Mouse (Mus musculus) duodenum, adult 2 months (tissue): ENCODE results near the gene Calr3. TPM values are rescaled to one million over a fixed set of nuclear protein-coding genes. Genes with fewer than 3 reads are reported as not detected.

Experiments
- polyA plus RNA-seq: library from polyadenylated mRNA; depleted of rRNA; stranded (reverse); fragments of >200 nt; gene quantifications from 2 replicates; pipeline ENCODE4 v1.2.3, GENCODE M21; 2012; ENCODE audit warnings: low replicate concordance; rRNA removed

Calr3 gene
- polyA plus RNA-seq = not detected in 2 replicates

GRCm38 (mm10) chr8:72443338-72443993, at the start of gene Calr3, which contains the start of gene 1700030K09Rik:
Gene Calr3 (minus strand): TSS chr8:72443870.
Gene 1700030K09Rik (plus strand): TSS chr8:72443880.

GRCm38 (mm10) chr8:72491680-72492621, 48.3 kb upstream of the Calr3 start, which contains the start of gene Slc35e1:
Gene Slc35e1 (minus strand): TSS chr8:72492614.

GRCm38 (mm10) chr8:72474826-72475546, 31.3 kb upstream of the Calr3 start, which contains the start of gene Cherp:
Gene Cherp (minus strand): TSS chr8:72475226.

GRCm38 (mm10) chr8:72421362-72422335, 22.0 kb downstream of the Calr3 start, which contains the start of gene Eps15l1:
Gene Eps15l1 (minus strand): TSS chr8:72421460.

Other genes starting within 250 kb of the Calr3 start
- 0.27 TPM in 1 of 2 replicates, not detected in the other for gene Cib3, start 231.0 kb downstream of the Calr3 start, polyA plus RNA-seq
- not detected in 2 replicates for gene Gm11034, start 230.2 kb downstream of the Calr3 start, polyA plus RNA-seq
- gene Fam32a, start 224.1 kb downstream of the Calr3 start, polyA plus RNA-seq = 17.5 and 26.9 TPM in 2 replicates
- gene Ap1m1, start 203.9 kb downstream of the Calr3 start, polyA plus RNA-seq = 35.4 and 46.7 TPM in 2 replicates
- not detected in 2 replicates for gene Gm10282, start 138.6 kb downstream of the Calr3 start, polyA plus RNA-seq
- 15.6 and 42.1 TPM in 2 replicates for gene Klf2, start 124.8 kb downstream of the Calr3 start, polyA plus RNA-seq
- gene Eps15l1, start 22.4 kb downstream of the Calr3 start, polyA plus RNA-seq = 17.3 and 17.9 TPM in 2 replicates
- gene 1700030K09Rik, start within 50 bp of the Calr3 start, polyA plus RNA-seq = 2.3 and 3.4 TPM in 2 replicates
- gene Cherp, start 31.4 kb upstream of the Calr3 start, polyA plus RNA-seq = 35.4 and 46.2 TPM in 2 replicates
- gene Slc35e1, start 48.7 kb upstream of the Calr3 start, polyA plus RNA-seq = 112 and 120 TPM in 2 replicates
- 8.5 and 14.0 TPM in 2 replicates for gene Med26, start 104.4 kb upstream of the Calr3 start, polyA plus RNA-seq
- 26.3 and 35.9 TPM in 2 replicates for gene Smim7, start 127.2 kb upstream of the Calr3 start, polyA plus RNA-seq
- gene Tmem38a, start 128.2 kb upstream of the Calr3 start, polyA plus RNA-seq = 13.8 and 15.1 TPM in 2 replicates
- gene Nwd1, start 202.8 kb upstream of the Calr3 start, polyA plus RNA-seq = 0.01 and 0.11 TPM in 2 replicates